Mouse (Mus musculus) liver, postnatal 0 days (tissue): ENCODE data around the gene Lsm3.

Experiments
- CTCF ChIP-seq: sonication (generic); IDR thresholded peaks from 2 replicates; pipeline ENCODE4 v1.5.1; 2016; ENCODE audit warnings: antibody characterized with exemption, low read depth
- EP300 ChIP-seq: IDR thresholded peaks from 2 replicates; pipeline ENCODE4 v1.6.1; 2016; ENCODE audit warnings: antibody characterized with exemption, low read depth, mild to moderate bottlenecking

GRCm38 (mm10) chr6:91560186-91560585 lies 44.5 kb downstream of the Lsm3 start:
- TF ChIP-seq CTCF (no peak), EP300 (no peak)
